Mouse (Mus musculus) E14TG2a.4 (cell line): Measurements from ENCODE around the gene Iqgap2.

Source experiments
- H3K27me3 ChIP-seq: 2 replicates; pipeline ENCODE4 v1.6.1; 2014; ENCODE audit warnings: low read length, control low read depth; ENCODE audit not compliant: insufficient read depth
- H3K36me3 ChIP-seq: 2 replicates; pipeline ENCODE4 v1.6.1; 2014; ENCODE audit warnings: low read length, control low read depth; ENCODE audit not compliant: insufficient read depth
- H3K4me1 ChIP-seq: replicated peaks from 2 replicates; pipeline ENCODE4 v1.6.1; 2014; ENCODE audit warnings: low read depth, low read length, control low read depth
- H3K4me3 ChIP-seq: replicated peaks from 2 replicates; pipeline ENCODE4 v1.5.1; 2014; ENCODE audit warnings: mild to moderate bottlenecking, low read length
- H3K9me3 ChIP-seq: 2 replicates; pipeline ENCODE4 v1.6.1; 2014; ENCODE audit warnings: low read length, control low read depth
- CTCF ChIP-seq: conservative IDR thresholded peaks from 2 replicates; pipeline ENCODE4 v1.5.1; 2014; ENCODE audit warnings: low read length
- NANOG ChIP-seq: IDR thresholded peaks from 2 replicates; pipeline ENCODE4 v1.6.1; 2014; ENCODE audit warnings: borderline replicate concordance, low read length, mixed read lengths
- POU5F1 ChIP-seq: IDR thresholded peaks from 2 replicates; pipeline ENCODE4 v1.6.1; 2014; ENCODE audit warnings: low read length, borderline replicate concordance

Gene Iqgap2

DNA sequence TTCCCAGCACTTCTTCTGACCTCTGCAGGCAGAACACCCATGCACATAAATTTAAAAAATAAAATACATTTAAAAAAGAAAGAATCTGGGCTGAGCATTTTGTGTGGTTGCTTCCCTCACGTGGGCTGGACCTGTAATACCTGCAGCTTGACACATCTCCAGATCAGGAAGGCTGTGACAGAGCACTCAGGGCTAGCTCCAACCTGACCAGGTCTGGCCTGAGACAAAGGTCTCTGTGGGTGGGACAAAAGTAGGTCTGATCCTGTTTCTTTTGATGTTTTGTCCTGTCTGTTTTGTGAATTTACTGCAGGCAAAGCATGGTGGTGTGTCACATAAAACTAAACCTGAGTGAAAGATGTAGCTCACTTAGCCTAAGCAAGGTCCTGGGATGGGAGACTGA is 309.9 kb downstream of the Iqgap2 start:
- H3K4me1 ChIP-seq = peaks cover 13% of the 10 kb centered on the region
- no peaks in the 10 kb centered on the region for H3K27me3 ChIP-seq
- no peaks in the 10 kb centered on the region for H3K36me3 ChIP-seq
- TF ChIP-seq POU5F1 (no peak), NANOG (no peak), CTCF (no peak)
- H3K4me3 ChIP-seq = no peak overlapping the region
- no peaks in the 10 kb centered on the region for H3K9me3 ChIP-seq

GRCm38 (mm10) chr13:95578016-95578697 is 313.6 kb downstream of the Iqgap2 start:
- H3K27me3 ChIP-seq = no peaks in the 10 kb centered on the region
- H3K36me3 ChIP-seq = no peaks in the 10 kb centered on the region
- no peaks in the 10 kb centered on the region for H3K9me3 ChIP-seq
- TF ChIP-seq NANOG = no peak
- no peak for TF ChIP-seq POU5F1
- no peak for TF ChIP-seq CTCF
- H3K4me1 ChIP-seq = peaks cover 5% of the 10 kb centered on the region
- H3K4me3 ChIP-seq = no peak overlapping the region
